Mouse (Mus musculus) testis, adult 2 months (tissue): ENCODE data around the gene Tdp2.

ENCODE experiments used
- CTCF ChIP-seq: fragments of 200-500 bp; IDR thresholded peaks from 2 replicates; pipeline ENCODE4 v1.5.1; 2012; ENCODE audit warnings: low read depth, mild to moderate bottlenecking, inconsistent platforms, low read length, moderate library complexity; ENCODE audit not compliant: control insufficient read depth, insufficient read depth, insufficient replicate concordance
- POLR2A ChIP-seq: fragments of 200-500 bp; IDR thresholded peaks from 2 replicates; pipeline ENCODE4 v1.6.1; 2012; ENCODE audit warnings: low read depth, mild to moderate bottlenecking, inconsistent platforms, low read length, moderate library complexity; ENCODE audit not compliant: control insufficient read depth

- TF ChIP-seq CTCF (no peak), POLR2A (no peak)
Observed at GRCm38 (mm10) chr13:24868233-24868632, 36.8 kb downstream of the Tdp2 start.
